Mouse (Mus musculus) spleen, postnatal 0 days (tissue): Measurements from ENCODE around the gene Slc5a12. TPM values are rescaled to one million over a fixed set of nuclear protein-coding genes. Genes with fewer than 3 reads are reported as not detected.

Source experiments
- polyA plus RNA-seq: library from polyadenylated mRNA; unstranded; fragments of >200 nt; fragmentation: Nextera tagmentation; extraction: Ambion mirVana; gene quantifications from 2 replicates; pipeline ENCODE4 v1.2.1, GENCODE M21; 2015

Slc5a12 gene
- not detected in 2 replicates for polyA plus RNA-seq

DNA sequence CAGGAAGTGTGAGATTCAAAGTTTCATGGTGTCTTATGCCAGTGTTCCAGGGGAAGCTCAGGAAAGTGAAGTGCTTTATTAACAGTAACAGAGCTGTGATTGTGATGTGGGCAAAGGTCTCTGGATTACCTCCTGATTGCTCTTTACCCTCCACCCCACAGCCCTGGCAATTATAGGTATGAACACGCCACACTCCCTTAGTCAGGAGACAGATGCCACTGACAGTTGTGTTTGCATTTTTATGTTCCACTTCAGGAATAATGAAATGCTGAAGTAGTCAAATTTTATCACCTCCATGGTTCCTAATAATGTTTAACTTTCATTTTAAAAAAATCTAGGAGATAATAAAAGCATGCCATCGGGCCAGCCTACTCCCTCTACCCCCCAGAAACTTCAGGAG is at the start of gene Slc5a12:
Slc5a12 (plus strand) TSS at position 367 of the 400 bp plus-strand sequence.

Other genes starting within 250 kb of the Slc5a12 start
- gene Fibin, start 234.1 kb upstream of the Slc5a12 start, polyA plus RNA-seq = 4.0 and 4.5 TPM in 2 replicates
- not detected in 2 replicates for gene Muc15, start 124.0 kb downstream of the Slc5a12 start, polyA plus RNA-seq